Comparison of ENCODE assay signal across 11 mouse cellular contexts in genomic region chr6:34187986-34188599, GRCm38 (mm10). TPM values are rescaled to one million over a fixed set of nuclear protein-coding genes. Genes with fewer than 3 reads are reported as not detected.
DNase-seq lines count a peak whose midpoint lies in the region; ATAC-seq lines count a peak whose summit lies in the region.
"Had no signal": no experiment of that assay in that cellular context is flagged by ENCODE, and none has a peak within 500 bp of the region (broad histone marks: within the 10 kb centered on the region; RNA-seq: fewer than 3 reads in every experiment).

No protein-coding gene starts in this region.

- H3K9me3 ChIP-seq in midbrain, embryonic 11.5 days (ENCODE audit: control insufficient read depth, low read length), result no peaks in the 10 kb centered on the region
- no peaks in the 10 kb centered on the region for H3K9me3 ChIP-seq in midbrain, embryonic 14.5 days (ENCODE audit: control insufficient read depth, low read length)
- no peaks in the 10 kb centered on the region for H3K9me3 ChIP-seq in kidney, embryonic 15.5 days (replicated peaks)
- H3K9me3 ChIP-seq: neural tube, embryonic 13.5 days had no signal

- intact Hi-C loops in gastrocnemius, postnatal 36 days (cut with DNase I), result no loop called here

- ATAC-seq in midbrain, embryonic 11.5 days (ENCODE audit: low FRiP score), result peak; percentile 36
- no peak for ATAC-seq in midbrain, embryonic 14.5 days (ENCODE audit: low FRiP score, low TSS enrichment)
- ATAC-seq in kidney, embryonic 15.5 days (replicated peaks; ENCODE audit: low FRiP score), result 0 out of 2 replicates have a peak, but pooled peaks have one; percentile 36

- WGBS in midbrain, embryonic 11.5 days, result 24% methylated on average over 7 of the region's 7 CpGs
- WGBS in midbrain, embryonic 14.5 days, result 21% methylated on average over 7 of the region's 7 CpGs
- 45% methylated on average over 7 of the region's 7 CpGs for WGBS in kidney, embryonic 15.5 days

- peak overlapping the region; percentile 41; the same call in 1 of the 2 replicates for H3K27ac ChIP-seq in midbrain, embryonic 11.5 days (ENCODE audit: low read depth, low read length)
- H3K27ac ChIP-seq in midbrain, embryonic 14.5 days (replicated peaks; ENCODE audit: low read depth, low read length), result no peak overlapping the region
- H3K27ac ChIP-seq in kidney, embryonic 15.5 days, result no peak overlapping the region
- H3K27ac ChIP-seq: neural tube, embryonic 13.5 days had no signal

- no peaks in the 10 kb centered on the region for H3K36me3 ChIP-seq in midbrain, embryonic 11.5 days (ENCODE audit: control insufficient read depth, insufficient read depth, low read length)
- no peaks in the 10 kb centered on the region for H3K36me3 ChIP-seq in midbrain, embryonic 14.5 days (ENCODE audit: control insufficient read depth, insufficient read depth, low read length)
- no peaks in the 10 kb centered on the region for H3K36me3 ChIP-seq in kidney, embryonic 15.5 days
- H3K36me3 ChIP-seq: neural tube, embryonic 13.5 days had no signal

- no peaks in the 10 kb centered on the region for H3K27me3 ChIP-seq in midbrain, embryonic 11.5 days (ENCODE audit: control insufficient read depth, insufficient read depth, low read length)
- no peaks in the 10 kb centered on the region for H3K27me3 ChIP-seq in midbrain, embryonic 14.5 days (ENCODE audit: control insufficient read depth, insufficient read depth, low read length)
- no peaks in the 10 kb centered on the region for H3K27me3 ChIP-seq in kidney, embryonic 15.5 days
- H3K27me3 ChIP-seq: neural tube, embryonic 13.5 days had no signal

- H3K4me2 ChIP-seq in midbrain, embryonic 11.5 days, result no peak overlapping the region
- H3K4me2 ChIP-seq in midbrain, embryonic 14.5 days (ENCODE audit: low read length), result no peak overlapping the region
- no peak overlapping the region for H3K4me2 ChIP-seq in kidney, embryonic 15.5 days
- H3K4me2 ChIP-seq: neural tube, embryonic 13.5 days had no signal

- peaks cover 4% of the 10 kb centered on the region; the same call in 1 of the 2 replicates for H3K4me1 ChIP-seq in midbrain, embryonic 11.5 days (ENCODE audit: control insufficient read depth, insufficient read depth, low read length)
- H3K4me1 ChIP-seq in midbrain, embryonic 14.5 days (ENCODE audit: control insufficient read depth, insufficient read depth, low read length), result no peaks in the 10 kb centered on the region
- peaks cover 4% of the 10 kb centered on the region; the same call in 1 of the 2 replicates for H3K4me1 ChIP-seq in kidney, embryonic 15.5 days
- H3K4me1 ChIP-seq: neural tube, embryonic 13.5 days had no signal

- no peak overlapping the region for H3K4me3 ChIP-seq in midbrain, embryonic 11.5 days (ENCODE audit: low read depth, low read length)
- no peak overlapping the region for H3K4me3 ChIP-seq in midbrain, embryonic 14.5 days (replicated peaks; ENCODE audit: low read depth, low read length)
- H3K4me3 ChIP-seq in kidney, embryonic 15.5 days (replicated peaks), result no peak overlapping the region
- H3K4me3 ChIP-seq: neural tube, embryonic 13.5 days had no signal

- no peak overlapping the region for H3K9ac ChIP-seq in midbrain, embryonic 11.5 days (ENCODE audit: low read length)
- H3K9ac ChIP-seq in midbrain, embryonic 14.5 days (replicated peaks; ENCODE audit: low read length), result no peak overlapping the region
- no peak overlapping the region for H3K9ac ChIP-seq in kidney, embryonic 15.5 days
- H3K9ac ChIP-seq: neural tube, embryonic 13.5 days had no signal

- DNase-seq in gastrocnemius, adult 18-20 months (ENCODE audit: low spot score), result peak; percentile 50
- no peak for DNase-seq in gastrocnemius, postnatal 36 days
- no peak for DNase-seq in midbrain, embryonic 11.5 days (ENCODE audit: low spot score, missing footprints)
- DNase-seq in midbrain, embryonic 14.5 days, result no peak
- DNase-seq in skeletal muscle tissue, adult 2 months (ENCODE audit: low read depth, low spot score), result peak; percentile 21
- no peak for DNase-seq in spleen, postnatal 36 days (ENCODE audit: low spot score in 2 of 2)
- no peak for DNase-seq in layer of hippocampus, postnatal 25 days (ENCODE audit: extremely low spot score in 1 of 2, low spot score in 1 of 2)
- DNase-seq: cerebellum, postnatal 25 days; right cerebral cortex, postnatal 14 days had no signal

RNA-seq across cellular contexts. Expression of gene Slc35b4, which starts 11.2 kb away (rescaled TPM):
- 1 to 10 TPM; 7.9 to 8.0 TPM for total RNA-seq in gastrocnemius, adult 18-20 months (2021)
- 1 to 10 TPM; 5.6 to 5.8 TPM for total RNA-seq in gastrocnemius, postnatal 36 days (2021)
- 55.8 and 58.4 TPM in 2 replicates for polyA plus RNA-seq in midbrain, embryonic 11.5 days (2014; fragmentation: Nextera tagmentation; extraction: Ambion mirVana)
- 33.3 and 40.1 TPM in 2 replicates for polyA plus RNA-seq in midbrain, embryonic 14.5 days (2014; fragmentation: Nextera tagmentation; extraction: Ambion mirVana)
- 63.8 and 64.4 TPM in 2 replicates for polyA plus RNA-seq in kidney, embryonic 15.5 days (2015; fragmentation: Nextera tagmentation; extraction: Ambion mirVana)
- total RNA-seq in layer of hippocampus, postnatal 25 days (2021), result 10 to 100 TPM; 55.2 to 58.2 TPM

Comparison
In these comparisons a context has a peak if more than half of its experiments do, and no peak if none do; other contexts are left out.
1. DNase-seq: peak in gastrocnemius, adult 18-20 months (single experiment) and skeletal muscle tissue, adult 2 months (single experiment); none in gastrocnemius, postnatal 36 days (0 of 2), midbrain, embryonic 11.5 days (single experiment), midbrain, embryonic 14.5 days (single experiment), spleen, postnatal 36 days (0 of 2) and layer of hippocampus, postnatal 25 days (0 of 2).
2. RNA of gene Slc35b4, which starts 11.2 kb away (total RNA-seq): 55.2 to 58.2 TPM in layer of hippocampus, postnatal 25 days; 7.9 to 8.0 TPM in gastrocnemius, adult 18-20 months and 5.6 to 5.8 TPM in gastrocnemius, postnatal 36 days; every median in the first group is over 4 times any median in the second.